Comparison of ENCODE assay signal across 22 mouse cellular contexts in the genomic region with DNA sequence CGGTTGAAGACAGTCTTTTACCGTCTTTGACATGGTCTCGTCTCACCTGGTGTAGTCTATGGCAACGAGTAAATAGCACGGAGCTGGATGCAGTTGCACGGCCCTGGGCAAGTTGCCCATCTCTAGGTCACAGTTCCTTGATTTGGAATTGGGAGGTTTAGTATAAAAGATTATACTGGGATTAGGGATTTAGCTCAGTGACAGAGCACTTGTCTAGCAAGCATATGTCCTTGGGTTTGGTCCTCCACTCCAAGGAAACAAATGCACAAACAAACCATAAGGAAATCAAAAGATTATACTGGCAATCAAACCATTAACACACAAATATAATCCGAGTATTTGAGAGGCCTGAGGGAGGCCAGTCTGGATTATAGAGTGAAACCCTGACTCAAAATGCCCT. TPM values are rescaled to one million over a fixed set of nuclear protein-coding genes. Genes with fewer than 3 reads are reported as not detected.
DNase-seq lines count a peak whose midpoint lies in the region.
"Had no signal": no experiment of that assay in that cellular context is flagged by ENCODE, and none has a peak within 500 bp of the region (broad histone marks: within the 10 kb centered on the region; RNA-seq: fewer than 3 reads in every experiment).

No protein-coding gene starts in this region.

- DNase-seq in heart, adult 11 months, result peak; percentile 64
- no peak for DNase-seq in heart, postnatal 36 days
- DNase-seq in kidney, postnatal 25 days, result peak; percentile 46 to 47
- DNase-seq in kidney, adult 9 months, result no peak
- DNase-seq in retina, adult 2 months (ENCODE audit: low read depth, low spot score), result peak; percentile 56
- no peak for DNase-seq in retina, embryonic 14.5 days (ENCODE audit: low spot score)
- DNase-seq in left cerebral cortex, postnatal 36 days (ENCODE audit: low spot score in 2 of 2), result no peak
- DNase-seq: adrenal gland, adult 2 months; adrenal gland, postnatal 14 days; cerebellum, adult 11 months; cerebellum, adult 2 months; cerebellum, adult 9-11 months; cerebellum, postnatal 25 days; gastrocnemius, postnatal 10 days; gastrocnemius, postnatal 36 days had no signal

- intact Hi-C loops in heart, postnatal 36 days (cut with DNase I), result no loop called here
- intact Hi-C loops in left cerebral cortex, postnatal 36 days (cut with DNase I), result no loop called here

RNA-seq across cellular contexts. Expression of gene Gm11032, which starts 7.8 kb away (rescaled TPM):
- total RNA-seq in heart, postnatal 36 days (2021), result not detected
- total RNA-seq in left cerebral cortex, postnatal 36 days (2021), result not detected
- total RNA-seq: adrenal gland, adult 2 months; adrenal gland, postnatal 14 days; adrenal gland, postnatal 4 days; common myeloid progenitor, adult 5-6 weeks; gastrocnemius, adult 18-20 months; gastrocnemius, postnatal 10 days; gastrocnemius, postnatal 36 days; granulocyte monocyte progenitor cell, adult 5-6 weeks; heart, adult 8-10 months; heart, postnatal 25 days; MEL had no signal

RNA-seq across cellular contexts. Expression of gene Ascc2, which starts 9.9 kb away (rescaled TPM):
- 10 to 100 TPM; 14.9 to 15.3 TPM for total RNA-seq in heart, postnatal 36 days (2021)
- total RNA-seq in left cerebral cortex, postnatal 36 days (2021), result 10 to 100 TPM; 15.1 to 21.6 TPM

RNA-seq across cellular contexts. Expression of gene Mtmr3, which starts 33.0 kb away (rescaled TPM):
- total RNA-seq in heart, postnatal 36 days (2021), result 10 to 100 TPM; 50.4 to 54.4 TPM
- 10 to 100 TPM; 69.0 to 73.5 TPM for total RNA-seq in left cerebral cortex, postnatal 36 days (2021)

Comparison
In these comparisons a context has a peak if more than half of its experiments do, and no peak if none do; other contexts are left out.
1. DNase-seq: peak in heart, adult 11 months (single experiment), kidney, postnatal 25 days (2 of 2) and retina, adult 2 months (single experiment); none in heart, postnatal 36 days (0 of 2), kidney, adult 9 months (single experiment), retina, embryonic 14.5 days (single experiment) and left cerebral cortex, postnatal 36 days (0 of 2).